Mouse (Mus musculus): ENCODE measurements around the gene Gm14410.
"Not testable (repeated sequence)": the region's sequence is repeated elsewhere in the genome, so short reads cannot be mapped to it uniquely, and the experiment has no call there.

The Gm14410 gene

DNA sequence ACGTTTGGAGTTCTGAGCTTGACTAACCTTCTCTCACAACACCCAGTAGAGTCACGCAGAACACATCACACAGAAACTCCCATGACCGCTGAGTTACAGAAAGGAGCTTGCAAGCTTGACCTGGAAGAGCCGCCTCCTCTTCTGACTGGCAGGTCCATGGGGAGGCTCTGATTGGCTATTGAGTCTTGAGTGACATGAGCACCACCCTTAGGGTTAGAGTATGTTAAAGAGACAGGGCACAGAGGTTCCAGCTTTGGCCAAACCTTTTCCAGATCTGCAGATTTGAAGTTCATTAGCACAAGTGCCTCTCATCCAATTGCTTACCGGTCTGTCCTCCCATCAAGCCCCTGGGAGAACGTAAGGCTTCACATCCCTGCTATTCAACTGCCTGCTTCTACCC, at the start of gene Gm14410:
Gene Gm14410 (minus strand): TSS at position 81 of the 400 bp plus-strand sequence.
- not testable (repeated sequence) for DNase-seq (ENCODE audit: inconsistent ontology term)

DNA sequence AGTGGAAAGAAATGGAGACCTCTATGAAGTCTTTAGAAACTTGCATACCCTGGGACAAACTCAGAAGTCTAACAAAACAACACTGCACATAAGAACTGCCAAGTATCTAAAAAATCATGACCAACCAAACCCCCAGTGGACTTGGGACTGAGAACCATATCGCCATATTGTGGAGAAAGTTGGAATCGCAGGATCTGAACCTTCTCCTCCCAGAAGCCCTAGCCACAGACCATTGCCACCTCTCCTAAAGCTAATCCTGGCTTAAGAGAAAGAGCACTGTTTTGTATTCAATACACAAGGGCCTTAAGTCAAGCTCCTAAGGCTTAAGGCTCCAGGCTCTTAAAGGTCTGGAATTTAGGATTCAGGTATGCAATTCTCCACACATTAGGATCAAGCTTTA, 41.2 kb upstream of the Gm14410 start:
- DNase-seq (ENCODE audit: inconsistent ontology term): not testable (repeated sequence)

DNA sequence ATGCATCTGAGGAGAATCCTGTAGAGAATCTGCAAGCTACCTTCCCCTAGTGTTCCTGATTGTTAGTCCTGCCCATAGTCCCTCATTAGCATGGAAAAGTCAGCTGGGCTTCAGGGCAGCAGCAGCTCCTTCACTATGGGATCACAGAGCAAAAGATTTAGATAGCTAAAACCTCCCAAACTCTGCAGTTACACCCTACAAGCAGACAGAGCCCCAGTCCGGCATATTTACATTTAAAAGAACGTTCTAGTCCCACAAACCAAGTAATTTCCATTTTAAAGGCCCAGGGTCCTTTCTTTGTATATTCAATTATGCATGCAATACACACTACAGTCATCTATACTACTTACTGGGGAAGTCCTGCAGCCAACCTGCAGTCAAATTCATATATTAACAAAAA, 24.2 kb upstream of the Gm14410 start:
- DNase-seq (ENCODE audit: inconsistent ontology term): not testable (repeated sequence)

DNA sequence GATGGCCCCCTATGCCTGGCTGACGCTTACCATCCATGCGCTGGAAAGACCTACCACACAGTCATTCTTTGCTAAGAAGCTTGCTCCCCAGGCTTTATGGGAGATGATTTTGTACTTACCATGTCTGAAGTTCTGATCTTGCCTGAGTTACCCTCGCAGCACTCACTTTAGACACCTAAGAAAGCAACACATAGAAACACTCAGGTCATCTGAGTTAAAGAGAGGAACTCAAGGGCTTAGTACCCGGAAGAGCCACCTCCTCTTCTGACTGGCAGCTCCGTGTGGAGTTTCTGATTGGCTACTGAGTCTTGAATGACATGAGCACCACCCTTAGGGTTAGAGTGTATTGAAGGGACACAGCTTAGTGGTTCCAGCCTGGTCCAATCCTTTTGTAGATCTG, 33.5 kb downstream of the Gm14410 start:
- not testable (repeated sequence) for DNase-seq (ENCODE audit: inconsistent ontology term)

Measured in Muller cell, postnatal 12 days (primary cell).